Mouse (Mus musculus) lung, postnatal 0 days (tissue): ENCODE results near the gene Gm17482. TPM values are rescaled to one million over a fixed set of nuclear protein-coding genes. Genes with fewer than 3 reads are reported as not detected.

Experiments
- ATAC-seq: fragments of 200-750 bp; cut with Nextera tagmentation; 2 replicates; pipeline ENCODE4 v1.8.0; 2017; ENCODE audit warnings: moderate library complexity
- DNase-seq: peaks from one replicate; pipeline ENCODE4 v3.0.0-alpha.2; 2016; ENCODE audit warnings: low spot score
- H3K27ac ChIP-seq: fragments of 300-500 bp; sonication (generic); 2 replicates; pipeline ENCODE4 v1.5.1; 2014; ENCODE audit warnings: antibody characterized with exemption, mild to moderate bottlenecking, low read length, mixed read lengths
- H3K27me3 ChIP-seq: fragments of 300-500 bp; sonication (generic); replicated peaks from 2 replicates; pipeline ENCODE4 v1.6.1; 2014; ENCODE audit warnings: low read length, mixed read lengths; ENCODE audit not compliant: insufficient read depth
- H3K36me3 ChIP-seq: fragments of 300-500 bp; sonication (generic); 2 replicates; pipeline ENCODE4 v1.6.1; 2014; ENCODE audit warnings: low read length, mixed read lengths; ENCODE audit not compliant: insufficient read depth
- H3K4me1 ChIP-seq: fragments of 300-500 bp; sonication (generic); 2 replicates; pipeline ENCODE4 v1.6.1; 2014; ENCODE audit warnings: antibody characterized with exemption, low read depth, low read length, mixed read lengths; ENCODE audit not compliant: insufficient read depth
- H3K4me2 ChIP-seq: fragments of 300-500 bp; sonication (generic); replicated peaks from 2 replicates; pipeline ENCODE4 v1.6.1; 2014; ENCODE audit warnings: low read depth, mild to moderate bottlenecking, low read length, moderate library complexity, mixed read lengths
- H3K4me3 ChIP-seq: fragments of 300-500 bp; sonication (generic); 2 replicates; pipeline ENCODE4 v1.5.1; 2014; ENCODE audit warnings: low read depth, low read length
- H3K9ac ChIP-seq: fragments of 300-500 bp; sonication (generic); replicated peaks from 2 replicates; pipeline ENCODE4 v1.6.1; 2014; ENCODE audit warnings: low read depth, mild to moderate bottlenecking
- H3K9me3 ChIP-seq: fragments of 300-500 bp; sonication (generic); 2 replicates; pipeline ENCODE4 v1.6.1; 2016; ENCODE audit warnings: low read length, mixed read lengths
- CTCF ChIP-seq: IDR thresholded peaks from 2 replicates; pipeline ENCODE4 v1.5.1; 2016; ENCODE audit warnings: antibody characterized with exemption, mild to moderate bottlenecking
- EP300 ChIP-seq: IDR thresholded peaks from 2 replicates; pipeline ENCODE4 v1.6.1; 2016; ENCODE audit warnings: antibody characterized with exemption, mild to moderate bottlenecking, control low read depth
- WGBS: fragments of 180-500 bp; shearing (Covaris S2); extraction: QIAGEN DNeasy Blood & Tissue Kit; methylation state at CpG from one replicate; pipeline ENCODE4 v1.1.7; 2014; 5-methylcytosine and 5-hydroxymethylcytosine counted together
- polyA plus RNA-seq: library from polyadenylated mRNA; unstranded; fragments of >200 nt; fragmentation: Nextera tagmentation; extraction: Ambion mirVana; gene quantifications from 2 replicates; pipeline ENCODE4 v1.2.1, GENCODE M21; 2015

Gm17482 gene
- polyA plus RNA-seq, 1 experiment from 2014 or later: not detected

DNA sequence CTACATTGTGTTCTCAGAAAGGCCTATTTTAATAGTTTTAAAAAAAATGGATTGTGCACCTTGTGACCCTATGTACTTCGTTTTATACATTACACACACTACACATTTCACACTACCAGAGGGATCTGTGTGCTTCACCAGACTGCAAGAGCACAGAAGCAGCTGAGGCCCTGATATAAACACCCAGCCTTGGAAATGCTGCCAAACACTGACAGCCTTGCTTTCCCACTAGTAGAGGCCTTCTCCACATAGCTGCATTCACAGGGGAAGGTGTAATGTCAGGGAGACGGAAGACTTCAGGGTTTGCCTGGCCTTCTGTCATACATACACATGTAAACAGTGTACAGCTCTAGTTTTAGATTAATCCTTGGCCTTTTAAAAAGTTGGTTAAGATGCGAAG, 28.0 kb downstream of the Gm17482 start:
- ATAC-seq (no peak), DNase-seq (no peak)
- TF ChIP-seq EP300 (no peak), CTCF (no peak)
- Histone ChIP-seq H3K9ac (no peak overlapping the region), H3K4me1 (no peaks in the 10 kb centered on the region), H3K4me2 (no peak overlapping the region), H3K4me3 (no peak overlapping the region), H3K36me3 (no peaks in the 10 kb centered on the region), H3K9me3 (no peaks in the 10 kb centered on the region), H3K27ac (no peak overlapping the region), H3K27me3 (no peaks in the 10 kb centered on the region)
- WGBS: 72% methylated on average over 3 of the region's 3 CpGs

GRCm38 (mm10) chr6:115260507-115260906, 33.4 kb downstream of the Gm17482 start:
- Histone ChIP-seq H3K4me3 (no peak overlapping the region), H3K9me3 (no peaks in the 10 kb centered on the region), H3K27ac (no peak overlapping the region), H3K27me3 (no peaks in the 10 kb centered on the region), H3K4me2 (no peak overlapping the region), H3K4me1 (no peaks in the 10 kb centered on the region), H3K9ac (no peak overlapping the region), H3K36me3 (no peaks in the 10 kb centered on the region)
- TF ChIP-seq CTCF (no peak), EP300 (no peak)
- DNase-seq (no peak), ATAC-seq (no peak)
- WGBS: 84% methylated on average over 3 of the region's 3 CpGs

- no peaks in the 10 kb centered on the region for H3K4me1 ChIP-seq
- H3K36me3 ChIP-seq: no peaks in the 10 kb centered on the region
- 59% methylated on average over 5 of the region's 5 CpGs for whole genome bisulfite sequencing
- H3K4me2 ChIP-seq: no peak overlapping the region
- no peak overlapping the region for H3K9ac ChIP-seq
- ATAC-seq (no peak), DNase-seq (no peak)
- no peaks in the 10 kb centered on the region for H3K9me3 ChIP-seq
- H3K27ac ChIP-seq: no peak overlapping the region
- TF ChIP-seq EP300 (no peak), CTCF (no peak)
- H3K4me3 ChIP-seq: no peak overlapping the region
- no peaks in the 10 kb centered on the region for H3K27me3 ChIP-seq
Observed at GRCm38 (mm10) chr6:115266791-115267190, 39.6 kb downstream of the Gm17482 start.

- peak; percentile 83 for ATAC-seq
Observed at GRCm38 (mm10) chr6:115267916-115268315, 40.8 kb downstream of the Gm17482 start.

GRCm38 (mm10) chr6:115268551-115269385, 41.6 kb downstream of the Gm17482 start:
- Histone ChIP-seq H3K9me3 (no peaks in the 10 kb centered on the region), H3K4me2 (no peak overlapping the region), H3K9ac (no peak overlapping the region), H3K4me1 (no peaks in the 10 kb centered on the region), H3K27me3 (no peaks in the 10 kb centered on the region), H3K36me3 (no peaks in the 10 kb centered on the region), H3K27ac (no peak overlapping the region), H3K4me3 (no peak overlapping the region)
- WGBS: 92% methylated on average over 10 of the region's 10 CpGs
- no peak for DNase-seq
- no peak for ATAC-seq
- TF ChIP-seq EP300 (no peak), CTCF (no peak)

More at GRCm38 (mm10) chr6:115267916-115268315, 40.8 kb downstream of the Gm17482 start:
- DNase-seq: peak; percentile 80
- H3K27ac ChIP-seq: no peak overlapping the region
- no peak for TF ChIP-seq EP300
- TF ChIP-seq CTCF: peak; percentile 96
- no peaks in the 10 kb centered on the region for H3K27me3 ChIP-seq
- no peak overlapping the region for H3K4me3 ChIP-seq
- no peak overlapping the region for H3K4me2 ChIP-seq
- H3K4me1 ChIP-seq: no peaks in the 10 kb centered on the region
- no peak overlapping the region for H3K9ac ChIP-seq
- no peaks in the 10 kb centered on the region for H3K9me3 ChIP-seq
- whole genome bisulfite sequencing: 52% methylated on average over 2 of the region's 2 CpGs
- no peaks in the 10 kb centered on the region for H3K36me3 ChIP-seq

- WGBS: 77% methylated on average over 5 of the region's 5 CpGs
- TF ChIP-seq CTCF (no peak), EP300 (no peak)
Observed at GRCm38 (mm10) chr6:115269561-115269960, 42.4 kb downstream of the Gm17482 start.

More at GRCm38 (mm10) chr6:115269561-115269960, 42.4 kb downstream of the Gm17482 start:
- Histone ChIP-seq H3K36me3 (no peaks in the 10 kb centered on the region), H3K27me3 (no peaks in the 10 kb centered on the region), H3K9me3 (no peaks in the 10 kb centered on the region), H3K4me3 (no peak overlapping the region), H3K4me2 (no peak overlapping the region), H3K9ac (no peak overlapping the region), H3K4me1 (no peaks in the 10 kb centered on the region), H3K27ac (no peak overlapping the region)
- ATAC-seq (no peak), DNase-seq (no peak)
